Mouse (Mus musculus): ENCODE results near the gene Rab3ip.

Gene Rab3ip

GRCm38 (mm10) chr10:116957867-116958551 lies 7.4 kb upstream of the Rab3ip start:
- no peak for DNase-seq (ENCODE audit: low spot score)

- DNase-seq (ENCODE audit: low spot score), result no peak
Measured at GRCm38 (mm10) chr10:116956483-116957158, 6.1 kb upstream of the Rab3ip start.

- peak; percentile 33 for DNase-seq (ENCODE audit: low spot score)
Measured at GRCm38 (mm10) chr10:116955191-116955590, 4.6 kb upstream of the Rab3ip start.

- DNase-seq (ENCODE audit: low spot score), result no peak
Measured at GRCm38 (mm10) chr10:116950886-116951285, 317 bp upstream of the Rab3ip start.

- DNase-seq (ENCODE audit: low spot score), result peak; percentile 47
Measured at GRCm38 (mm10) chr10:116949111-116950008, 1.2 kb downstream of the Rab3ip start.

GRCm38 (mm10) chr10:116948414-116948813 lies 2.2 kb downstream of the Rab3ip start:
- no peak for DNase-seq (ENCODE audit: low spot score)

GRCm38 (mm10) chr10:116944940-116945339 lies 5.6 kb downstream of the Rab3ip start:
- no peak for DNase-seq (ENCODE audit: low spot score)

- no peak for DNase-seq (ENCODE audit: low spot score)
Measured at GRCm38 (mm10) chr10:116944144-116944543, 6.4 kb downstream of the Rab3ip start.

GRCm38 (mm10) chr10:116943025-116943424 lies 7.5 kb downstream of the Rab3ip start:
- no peak for DNase-seq (ENCODE audit: low spot score)

- DNase-seq (ENCODE audit: low spot score), result no peak
Measured at GRCm38 (mm10) chr10:116935028-116935427, 15.5 kb downstream of the Rab3ip start.

- DNase-seq (ENCODE audit: low spot score), result no peak
Measured at GRCm38 (mm10) chr10:116933794-116934193, 16.8 kb downstream of the Rab3ip start.

- DNase-seq (ENCODE audit: low spot score), result no peak
Measured at GRCm38 (mm10) chr10:116932418-116932817, 18.2 kb downstream of the Rab3ip start.

GRCm38 (mm10) chr10:116931497-116932179 lies 18.9 kb downstream of the Rab3ip start:
- no peak for DNase-seq (ENCODE audit: low spot score)

- DNase-seq (ENCODE audit: low spot score), result no peak
Measured at GRCm38 (mm10) chr10:116930936-116931335, 19.6 kb downstream of the Rab3ip start.

- peak; percentile 62 for DNase-seq (ENCODE audit: low spot score)
Measured at GRCm38 (mm10) chr10:116930506-116930905, 20.1 kb downstream of the Rab3ip start.

- no peak for DNase-seq (ENCODE audit: low spot score)
Measured at GRCm38 (mm10) chr10:116928826-116929225, 21.7 kb downstream of the Rab3ip start.

GRCm38 (mm10) chr10:116926428-116927113 lies 24.0 kb downstream of the Rab3ip start:
- no peak for DNase-seq (ENCODE audit: low spot score)

- DNase-seq (ENCODE audit: low spot score), result no peak
Measured at GRCm38 (mm10) chr10:116923651-116924495, 26.7 kb downstream of the Rab3ip start.

- no peak for DNase-seq (ENCODE audit: low spot score)
Measured at GRCm38 (mm10) chr10:116922161-116922560, 28.4 kb downstream of the Rab3ip start.

- DNase-seq (ENCODE audit: low spot score), result no peak
Measured at GRCm38 (mm10) chr10:116921416-116921815, 29.2 kb downstream of the Rab3ip start.

Measured in lung, postnatal 25 days (tissue).